Mouse (Mus musculus): ENCODE data around the gene Pold1.
A peak's percentile ranks its signal among the peaks of the same experiment; 100 is the strongest.

Gene Pold1

GRCm38 (mm10) chr7:44486927-44487575 is 61.6 kb downstream of the Pold1 start:
- DNase-seq (ENCODE audit: low read depth, low spot score), result no peak

DNA sequence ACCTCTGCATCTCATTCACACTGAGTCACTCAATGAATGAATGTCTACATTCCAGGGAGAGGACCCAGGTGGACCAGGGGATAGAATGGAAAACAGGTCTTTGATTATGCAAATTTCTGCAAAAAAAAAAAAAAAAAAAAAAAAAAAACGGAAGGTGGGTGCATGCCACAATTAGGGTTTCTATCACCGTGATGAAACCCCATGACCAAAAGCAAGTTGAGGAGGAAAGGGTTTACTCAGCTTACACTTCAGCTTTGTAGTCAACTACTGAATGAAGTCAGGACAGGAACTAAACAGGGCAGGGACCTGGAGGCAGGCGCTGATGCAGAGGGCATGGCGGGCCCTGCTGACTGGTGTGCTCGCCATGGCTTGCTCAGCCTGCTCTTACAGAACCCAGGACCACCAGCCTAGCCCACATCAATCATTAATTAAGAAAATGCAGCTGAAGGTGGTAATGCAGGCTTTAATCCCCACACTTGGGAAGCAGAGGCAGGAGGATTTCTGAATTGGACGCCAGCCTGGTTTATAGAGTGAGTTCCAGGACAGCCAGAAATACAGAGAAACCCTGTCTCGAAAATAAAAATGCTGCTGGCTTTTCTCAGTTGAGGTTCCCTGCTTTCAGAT is 63.0 kb downstream of the Pold1 start:
- no peak for DNase-seq (ENCODE audit: low read depth, low spot score)

DNA sequence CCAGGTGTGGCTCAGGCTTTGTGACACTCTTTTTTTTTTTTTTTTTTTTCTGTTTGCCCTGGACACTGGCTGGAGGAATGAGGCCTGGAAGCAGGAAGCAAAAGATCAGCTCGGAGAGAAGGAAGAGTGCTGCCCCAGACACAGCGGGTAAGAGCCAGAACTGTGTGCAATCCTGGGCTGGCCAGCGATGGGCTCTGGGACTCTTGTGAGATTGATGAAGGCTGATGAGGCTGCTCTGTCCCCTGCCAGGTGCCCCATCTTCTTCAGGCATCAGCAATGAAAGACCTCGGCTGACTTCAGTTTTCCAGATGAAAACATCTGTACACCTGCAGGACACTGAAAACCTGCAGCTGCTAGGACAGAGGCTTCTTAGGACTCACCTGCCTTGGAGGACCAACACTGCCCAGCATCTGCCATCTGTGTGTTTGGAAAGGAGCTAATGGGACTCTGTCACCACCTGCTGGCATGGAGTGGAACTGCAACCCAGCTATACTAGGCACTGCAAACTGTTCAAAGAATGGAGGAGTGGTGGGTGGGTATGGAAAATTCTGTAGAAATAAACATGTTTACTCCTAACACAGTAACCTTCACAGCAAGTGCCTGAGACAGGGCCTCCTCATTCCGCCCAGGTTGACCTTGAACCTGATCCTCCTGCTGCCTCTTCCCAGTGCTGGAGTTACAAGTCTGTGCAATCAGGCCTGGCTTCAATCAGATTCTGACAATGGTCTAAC is 63.6 kb downstream of the Pold1 start:
- DNase-seq (ENCODE audit: low read depth, low spot score), result peak; percentile 55

GRCm38 (mm10) chr7:44484109-44484508 is 64.5 kb downstream of the Pold1 start:
- DNase-seq (ENCODE audit: low read depth, low spot score), result no peak

DNA sequence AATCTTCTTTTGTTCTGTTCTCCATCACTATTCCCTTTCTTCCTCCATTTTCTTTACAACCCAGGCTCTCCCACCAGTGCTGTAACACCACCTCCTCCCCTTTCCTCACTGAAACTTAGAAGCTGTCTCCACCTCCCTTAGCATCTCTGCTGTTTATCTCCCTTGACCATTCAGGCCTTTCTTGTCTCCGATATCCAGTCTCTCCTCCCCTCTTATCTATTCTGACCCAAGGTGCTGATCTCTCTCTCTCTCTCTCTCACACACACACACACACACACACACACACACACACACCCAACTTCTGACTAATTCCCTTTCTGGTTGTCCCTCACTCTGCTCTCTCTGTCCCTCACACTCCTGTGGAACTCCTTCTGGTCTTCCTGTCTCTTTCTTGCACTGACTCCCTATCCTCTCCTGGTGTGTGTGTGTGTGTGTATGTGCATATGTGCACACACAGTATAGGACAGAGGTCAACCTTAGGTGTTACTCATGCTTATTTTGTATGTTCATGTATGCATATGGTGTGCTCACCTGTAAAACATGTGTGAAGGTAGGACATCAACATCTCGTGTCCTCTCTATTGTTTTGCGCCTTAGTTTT is 65.7 kb downstream of the Pold1 start:
- DNase-seq (ENCODE audit: low read depth, low spot score), result no peak
